Mouse (Mus musculus) layer of hippocampus, adult 2 months (tissue): ENCODE results near the gene Gpr21. TPM values are rescaled to one million over a fixed set of nuclear protein-coding genes. Genes with fewer than 3 reads are reported as not detected.
"Not testable (repeated sequence)": the region's sequence is repeated elsewhere in the genome, so short reads cannot be mapped to it uniquely, and the experiment has no call there.

ENCODE experiments used
- DNase-seq, 2 experiments: peaks; one replicate each; pipeline ENCODE4 v3.0.0; 2022; ENCODE audit warnings: low spot score in 2 of 2
- H3K27ac ChIP-seq: fragments of 200-600 bp; 2 replicates; pipeline ENCODE4 v1.8.1; 2022
- H3K4me3 ChIP-seq: fragments of 200-600 bp; 2 replicates; pipeline ENCODE4 v1.8.1; 2022; ENCODE audit warnings: mild to moderate bottlenecking
- CTCF ChIP-seq: fragments of 200-600 bp; conservative IDR thresholded peaks from 2 replicates; pipeline ENCODE4 v1.8.1; 2022; ENCODE audit warnings: antibody characterized with exemption, mild to moderate bottlenecking, moderate library complexity
- long read RNA-seq, 2 experiments: library from polyadenylated mRNA; stranded (forward); transcript quantifications; one replicate each; pipeline ENCODE4 v2.0.0; 2021; ENCODE audit warnings: borderline mapping rate in 2 of 2
- total RNA-seq, 2 experiments: library from RNA; stranded (reverse); gene quantifications; 2 replicates each; pipeline ENCODE4 v1.2.3; 2021

Gene Gpr21
- 1 to 10 TPM; 2.7 to 3.5 TPM for total RNA-seq
- long read RNA-seq, experiment 1 = 0 reads
- long read RNA-seq, experiment 2, partial matches to known transcripts = 0 of 2 reads
- long read RNA-seq, experiment 2, other reads (novel, unspliced or antisense) = 0 of 2 reads

DNA sequence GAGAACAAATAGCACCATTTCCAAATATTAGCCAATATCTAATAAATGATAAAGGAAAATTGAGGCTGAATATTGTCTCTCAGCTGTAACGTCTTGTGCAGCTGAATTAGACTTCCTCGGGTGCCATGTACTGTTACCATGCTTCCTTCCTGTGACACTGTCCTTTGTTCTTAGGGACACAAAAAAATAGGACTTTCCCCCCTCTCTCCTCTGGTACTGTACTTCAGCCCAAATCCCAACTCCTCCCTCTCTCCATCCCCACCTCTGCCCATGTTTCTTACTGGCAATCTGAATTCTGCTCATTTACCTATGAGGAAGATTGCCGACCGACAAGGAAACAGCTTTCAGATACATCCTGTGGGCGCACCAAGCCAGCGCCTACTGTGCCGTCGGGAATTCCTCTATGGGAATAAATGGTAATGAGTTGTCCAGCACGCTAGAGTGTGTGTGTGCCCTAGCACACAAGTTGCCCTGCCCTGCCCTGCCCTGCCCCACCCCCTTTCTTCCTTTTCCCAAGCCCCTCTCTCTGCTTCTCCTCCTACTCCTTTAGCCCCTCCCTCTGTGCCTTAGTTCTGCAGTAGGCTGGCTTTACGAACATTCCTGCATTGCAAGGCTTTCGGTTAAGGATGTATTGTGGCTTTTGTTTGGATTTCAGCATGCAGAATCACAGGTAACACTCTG, at the start of gene Gpr21:
TSS of gene Gpr21 (plus strand) at position 303 of the 681 bp plus-strand sequence.
- DNase-seq = no peak
- Histone ChIP-seq H3K4me3 (no peak within 1 kb of the TSS; the same call in 1 of the 2 replicates), H3K27ac (peak within 1 kb of the TSS; percentile 46; the same call in 1 of the 2 replicates)
- no peak for TF ChIP-seq CTCF

DNA sequence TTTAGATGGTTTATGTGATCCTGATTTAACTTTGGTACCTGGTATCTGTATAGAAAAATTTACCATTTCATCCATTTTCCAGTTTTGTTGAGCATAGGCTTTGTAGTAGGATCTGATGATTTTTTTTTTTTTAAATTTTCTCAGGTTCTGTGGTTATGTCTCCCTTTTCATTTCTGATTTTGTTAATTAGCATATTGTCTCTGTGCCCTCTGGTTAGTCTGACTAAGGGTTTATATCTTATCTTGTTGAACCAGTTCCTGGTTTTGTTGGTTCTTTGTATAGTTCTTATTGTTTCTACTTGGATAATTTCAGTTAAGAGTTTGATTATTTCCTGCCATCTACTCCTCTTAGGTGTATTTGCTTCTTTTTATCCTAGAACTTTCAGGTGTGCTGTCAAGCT, 36.6 kb upstream of the Gpr21 start:
- TF ChIP-seq CTCF = no peak
- Histone ChIP-seq H3K27ac (no peak overlapping the region), H3K4me3 (no peak overlapping the region)
- no peak for DNase-seq

DNA sequence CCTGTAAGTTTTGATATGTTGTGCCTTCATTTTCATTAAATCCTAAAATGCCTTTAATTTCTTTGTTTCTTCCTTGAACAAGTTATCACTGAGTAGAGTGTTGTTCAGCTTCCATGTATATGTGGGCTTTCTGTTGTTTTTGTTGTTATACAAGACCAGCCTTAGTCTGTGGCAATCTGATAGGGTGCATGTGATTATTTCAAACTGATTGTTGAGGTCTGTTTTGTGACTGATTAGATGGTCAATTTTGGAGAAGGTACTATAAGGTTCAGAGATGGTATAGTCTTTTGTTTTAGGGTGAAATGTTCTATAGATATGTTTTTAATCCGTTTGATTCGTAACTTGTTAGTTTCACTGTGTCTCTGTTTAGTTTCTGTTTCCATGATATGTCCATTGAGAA, 36.1 kb upstream of the Gpr21 start:
- no peak for TF ChIP-seq CTCF
- Histone ChIP-seq H3K4me3 (no peak overlapping the region), H3K27ac (no peak overlapping the region)
- DNase-seq = no peak

DNA sequence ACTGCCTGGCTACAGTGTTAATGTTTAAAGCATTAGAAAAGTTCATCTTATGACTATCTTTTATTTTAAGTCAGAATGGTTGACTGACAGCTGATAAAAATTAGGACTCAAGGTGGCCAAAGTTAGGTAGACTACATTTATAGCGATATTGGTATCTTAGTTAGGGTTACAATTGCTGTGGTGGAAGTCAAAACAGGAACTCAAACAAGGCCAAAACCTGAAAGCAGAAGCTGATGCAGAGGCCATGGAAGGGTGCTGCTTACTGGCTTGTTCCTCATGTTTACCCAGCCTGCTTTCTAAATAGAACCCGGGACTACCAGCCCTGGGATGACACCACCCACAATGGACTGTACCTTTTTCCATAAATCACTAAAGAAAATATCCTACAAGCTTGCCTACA, 32.0 kb upstream of the Gpr21 start:
- Histone ChIP-seq H3K4me3 (no peak overlapping the region), H3K27ac (no peak overlapping the region)
- no peak for DNase-seq
- TF ChIP-seq CTCF = no peak

DNA sequence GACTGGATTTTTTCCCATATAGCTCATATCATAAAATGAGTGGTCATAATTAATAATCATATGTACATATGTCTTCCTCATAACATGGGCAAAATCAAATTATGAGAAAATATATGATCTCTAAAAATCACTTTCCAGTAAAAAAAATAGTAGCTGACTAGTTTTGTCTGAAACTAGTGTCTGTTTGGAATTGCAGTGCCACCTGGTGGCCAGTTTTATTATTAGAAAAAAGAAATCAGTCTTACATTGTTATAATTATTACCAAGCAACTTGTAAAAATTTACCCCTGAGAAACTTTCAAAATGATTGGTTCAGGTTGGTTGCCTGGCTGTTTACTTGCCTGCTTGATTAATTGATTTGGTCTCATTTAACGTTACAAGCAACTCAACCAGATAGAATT, 30.8 kb upstream of the Gpr21 start:
- Histone ChIP-seq H3K4me3 (no peak overlapping the region), H3K27ac (no peak overlapping the region)
- peak; percentile 37 to 52 for DNase-seq
- TF ChIP-seq CTCF = peak; percentile 90

DNA sequence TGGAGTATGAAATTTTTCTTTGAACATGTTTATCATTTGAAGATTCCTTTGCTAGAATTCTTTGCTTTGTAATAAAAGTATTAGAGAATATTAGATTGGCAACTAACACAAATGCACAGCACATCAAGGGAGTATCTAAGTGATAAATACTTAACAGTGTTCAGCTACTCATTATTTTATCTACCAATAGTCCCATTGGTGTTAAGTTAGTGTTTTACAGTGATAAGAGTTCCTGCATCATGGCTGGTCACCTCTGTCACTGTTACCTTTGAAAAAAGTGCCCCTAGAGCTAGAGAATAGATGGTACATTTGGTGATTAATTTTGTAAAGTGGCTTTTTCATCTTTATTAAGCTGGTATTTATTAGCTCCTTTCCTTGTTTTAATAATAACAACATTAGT, 29.7 kb upstream of the Gpr21 start:
- no peak for DNase-seq
- H3K27ac ChIP-seq = no peak overlapping the region
- H3K4me3 ChIP-seq = no peak overlapping the region
- TF ChIP-seq CTCF = no peak

DNA sequence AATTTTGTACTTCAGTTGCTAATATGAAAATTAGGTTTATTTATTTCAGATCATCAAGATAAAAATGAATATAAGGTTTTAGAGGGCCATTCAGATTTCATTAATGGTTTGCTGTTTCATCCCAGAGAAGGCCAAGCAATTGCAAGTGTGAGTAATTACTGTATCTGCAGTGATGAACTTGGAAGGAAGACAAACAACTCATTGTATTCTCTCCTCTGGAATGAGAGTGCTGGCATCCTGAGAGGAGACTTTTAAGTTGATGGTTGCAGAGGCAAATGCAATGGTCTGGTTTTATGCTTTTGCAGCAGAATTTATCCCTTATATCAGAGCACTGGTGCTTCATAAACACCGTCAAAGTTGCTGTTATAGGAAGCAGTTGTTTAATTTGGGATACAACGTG, 27.2 kb upstream of the Gpr21 start:
- Histone ChIP-seq H3K27ac (0 out of 2 replicates have a peak overlapping the region, but pooled peaks have one; percentile 8), H3K4me3 (no peak overlapping the region)
- DNase-seq = no peak
- no peak for TF ChIP-seq CTCF

DNA sequence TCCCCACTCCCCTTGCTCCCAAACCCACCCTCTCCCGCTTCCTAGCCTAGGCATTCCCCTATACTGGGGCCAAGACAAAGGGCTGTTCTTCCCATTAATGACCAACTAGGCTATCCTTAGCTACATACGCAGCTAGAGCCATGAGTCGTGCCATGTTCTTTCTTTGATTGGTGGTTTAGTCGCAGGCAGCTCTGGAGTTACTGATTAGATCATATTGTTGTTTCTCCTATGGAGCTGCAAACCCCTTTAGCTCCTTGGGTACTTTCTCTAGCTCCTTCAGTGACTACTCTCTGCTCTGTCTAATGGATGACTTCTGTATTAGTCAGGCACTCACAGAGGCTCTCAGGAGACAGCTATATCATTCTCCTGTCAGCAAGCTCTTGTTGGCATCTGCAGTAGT, 18.8 kb upstream of the Gpr21 start:
- DNase-seq = no peak
- H3K4me3 ChIP-seq = no peak overlapping the region
- no peak for TF ChIP-seq CTCF
- no peak overlapping the region for H3K27ac ChIP-seq

DNA sequence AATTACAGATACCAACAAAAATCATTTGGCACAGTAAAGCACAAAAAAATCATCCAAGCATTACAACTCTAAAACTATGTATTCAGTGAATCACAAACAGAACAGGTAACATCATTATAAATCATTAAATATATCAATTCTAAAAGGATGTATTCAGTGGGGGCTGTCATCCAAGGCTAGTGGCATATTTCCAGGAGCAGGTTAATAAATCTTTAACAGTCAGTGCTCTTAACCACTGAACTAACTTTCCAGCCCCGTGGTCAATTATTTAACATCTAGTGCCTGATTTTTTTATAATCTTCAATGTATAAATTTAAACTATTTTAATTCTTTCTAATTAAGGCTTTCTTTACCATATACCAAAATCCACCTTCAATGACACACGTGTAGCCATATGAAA, 10.3 kb upstream of the Gpr21 start:
- not testable (repeated sequence) for H3K4me3 ChIP-seq, DNase-seq

DNA sequence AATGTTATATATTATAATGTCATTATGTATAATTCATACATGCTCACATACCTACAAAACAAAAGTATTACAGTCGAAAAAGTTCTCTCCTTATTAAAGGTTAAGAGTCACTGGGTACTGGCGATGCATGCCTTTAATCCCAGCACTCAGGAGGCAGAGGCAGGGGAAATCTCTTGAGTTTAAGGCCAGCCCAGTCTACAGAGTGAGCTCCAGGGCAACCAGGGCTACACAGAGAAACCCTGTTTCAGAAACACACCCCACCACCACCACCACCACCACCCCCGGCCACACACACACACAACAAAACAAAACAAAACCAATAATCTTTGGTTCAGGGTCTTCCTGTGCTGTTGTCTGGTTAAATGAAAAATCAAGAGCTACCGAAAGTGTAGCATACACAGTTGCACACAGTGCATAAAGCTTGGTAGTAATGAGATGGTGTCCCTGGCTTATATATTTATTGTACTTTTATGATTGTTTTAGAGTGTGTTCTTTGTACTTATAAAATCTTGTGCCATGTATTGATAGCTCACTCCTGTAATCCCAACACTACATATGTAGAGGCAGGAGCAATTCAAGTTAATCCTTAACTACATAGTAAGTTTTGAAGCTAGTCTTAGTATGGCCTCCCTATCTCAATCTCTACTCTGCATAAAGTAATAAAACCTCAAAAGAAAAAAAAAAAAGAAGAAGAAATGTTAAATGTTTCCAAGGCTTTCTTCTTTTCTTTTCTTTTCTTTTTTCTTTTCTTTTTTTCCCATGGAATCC, 4.8 kb upstream of the Gpr21 start:
- H3K4me3 ChIP-seq = no peak overlapping the region
- no peak for TF ChIP-seq CTCF
- H3K27ac ChIP-seq = no peak overlapping the region
- DNase-seq = no peak

More for the DNA sequence above, 10.3 kb upstream of the Gpr21 start:
- not testable (repeated sequence) for H3K27ac ChIP-seq

DNA sequence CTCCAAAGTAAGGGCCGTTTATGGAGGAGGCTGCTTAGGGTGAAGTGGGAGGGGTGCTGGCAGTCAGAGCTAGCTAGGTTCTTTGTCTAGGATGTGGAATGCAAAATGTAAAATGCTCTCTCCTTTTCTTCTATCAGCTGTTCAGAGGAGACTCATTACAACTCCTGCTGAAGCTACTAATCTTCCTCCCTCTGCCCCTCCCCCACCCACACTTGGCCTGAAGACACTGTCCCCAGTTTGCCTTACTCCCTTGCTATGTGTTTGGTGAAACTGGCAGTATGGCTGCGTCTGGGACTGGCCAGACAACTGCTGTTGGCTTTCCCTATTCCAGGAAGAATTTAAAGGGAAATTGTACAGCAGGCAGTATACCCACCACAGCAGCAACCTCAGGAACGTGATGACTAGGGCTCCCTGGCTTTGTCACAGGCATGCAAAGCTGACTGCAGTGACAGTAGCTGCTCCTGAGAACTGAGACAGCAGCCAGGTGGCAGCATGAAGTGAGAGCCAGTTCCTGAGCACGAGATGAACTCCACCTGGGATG, 860 bp downstream of the Gpr21 start:
- Histone ChIP-seq H3K27ac (peak overlapping the region; percentile 46; the same call in 1 of the 2 replicates), H3K4me3 (no peak overlapping the region; the same call in 1 of the 2 replicates)
- peak; percentile 25 for TF ChIP-seq CTCF
- DNase-seq = no peak

DNA sequence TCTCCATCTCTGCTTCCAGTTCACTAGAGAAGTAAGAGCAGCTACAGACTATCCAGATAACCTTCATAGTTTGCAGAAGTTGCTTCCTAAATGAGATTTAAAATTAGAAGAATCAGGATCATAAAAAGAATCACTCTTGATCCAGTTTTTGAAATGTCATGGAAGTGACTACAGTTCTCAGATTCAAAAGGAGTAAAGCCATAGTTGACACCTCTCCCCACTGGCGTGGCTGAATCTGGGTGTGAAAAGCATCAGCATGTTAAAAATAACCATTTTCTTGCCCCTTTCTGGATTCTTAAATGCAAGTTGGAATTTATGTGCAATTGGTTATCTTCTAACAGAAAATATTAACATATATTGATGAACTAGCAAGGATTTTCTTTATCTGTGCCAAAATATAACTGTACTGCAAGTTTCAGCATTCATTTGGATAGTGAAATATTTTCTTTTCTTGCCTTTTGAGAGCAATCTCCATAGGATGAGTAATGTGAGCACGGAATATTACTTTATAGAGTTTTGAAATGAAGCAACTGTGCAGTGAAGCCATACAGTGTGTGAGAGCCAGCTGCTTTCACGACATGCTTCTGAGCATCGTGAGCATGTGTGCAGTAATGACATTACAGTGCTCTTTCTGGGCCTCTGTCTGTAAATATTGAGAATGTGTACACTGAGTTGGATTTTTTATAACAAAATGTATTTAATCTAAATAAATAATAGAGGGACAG, 2.6 kb downstream of the Gpr21 start:
- no peak for TF ChIP-seq CTCF
- no peak overlapping the region for H3K4me3 ChIP-seq
- no peak overlapping the region for H3K27ac ChIP-seq
- no peak for DNase-seq

DNA sequence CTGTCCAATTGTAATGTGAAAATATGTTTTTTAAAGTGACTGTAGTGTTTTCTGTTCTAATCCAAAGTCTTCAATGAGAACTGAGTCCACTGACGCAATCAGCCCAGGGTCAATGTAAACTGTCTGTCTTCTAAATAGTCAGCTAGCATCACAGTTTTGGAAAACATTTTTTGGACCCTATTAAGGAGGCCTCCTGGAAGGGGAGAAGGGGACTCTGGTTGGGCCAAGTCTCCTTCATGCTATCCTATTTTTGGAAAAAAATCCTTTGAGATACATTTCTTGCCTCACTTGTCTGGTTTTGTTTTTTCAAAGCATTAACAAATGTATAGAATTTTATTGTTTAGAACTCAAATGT, 3.1 kb downstream of the Gpr21 start:
- TF ChIP-seq CTCF = no peak
- DNase-seq = no peak
- Histone ChIP-seq H3K4me3 (no peak overlapping the region), H3K27ac (no peak overlapping the region)
